Mouse (Mus musculus) myocyte (in vitro differentiated cells): Measurements from ENCODE around the gene Gm49661.

Experiments used
- E2F4 ChIP-seq: IDR thresholded peaks from one replicate; pipeline ENCODE4 v1.6.1; 2011; ENCODE audit warnings: mild to moderate bottlenecking, control low read depth, moderate library complexity; ENCODE audit not compliant: insufficient read depth
- MAX ChIP-seq: IDR thresholded peaks from one replicate; pipeline ENCODE4 v1.6.1; 2011; ENCODE audit warnings: low read depth, mild to moderate bottlenecking, control low read depth
- MYOD1 ChIP-seq, 3 experiments: IDR thresholded peaks; one replicate each; pipeline ENCODE4 v1.6.1; 2011; ENCODE audit warnings: control low read depth in 2 of 3, low read depth in 2 of 3, mild to moderate bottlenecking in 2 of 3, moderate library complexity in 1 of 3; ENCODE audit not compliant: insufficient read length in 2 of 3, control insufficient read depth in 1 of 3
- POLR2A ChIP-seq: IDR thresholded peaks from one replicate; pipeline ENCODE4 v1.6.1; 2011; ENCODE audit warnings: low read depth, mild to moderate bottlenecking, control low read depth, moderate library complexity; ENCODE audit not compliant: insufficient read length
- POLR2AphosphoS2 ChIP-seq: IDR thresholded peaks from one replicate; pipeline ENCODE4 v1.6.1; 2011; ENCODE audit warnings: low read depth, control low read depth; ENCODE audit not compliant: insufficient read length
- REST ChIP-seq: IDR thresholded peaks from one replicate; pipeline ENCODE4 v1.6.1; 2011; ENCODE audit warnings: mild to moderate bottlenecking, control low read depth, moderate library complexity; ENCODE audit not compliant: insufficient read depth, insufficient read length
- SRF ChIP-seq: IDR thresholded peaks from one replicate; pipeline ENCODE4 v1.6.1; 2011; ENCODE audit warnings: low read depth; ENCODE audit not compliant: control insufficient read depth, insufficient read length
- TCF12 ChIP-seq: IDR thresholded peaks from one replicate; pipeline ENCODE4 v1.6.1; 2011; ENCODE audit warnings: mild to moderate bottlenecking, control low read depth; ENCODE audit not compliant: poor library complexity, insufficient read depth, severe bottlenecking
- TCF3 ChIP-seq: IDR thresholded peaks from one replicate; pipeline ENCODE4 v1.6.1; 2011; ENCODE audit warnings: low read depth, control low read depth; ENCODE audit not compliant: insufficient read length
- USF1 ChIP-seq: IDR thresholded peaks from one replicate; pipeline ENCODE4 v1.6.1; 2011; ENCODE audit warnings: low read depth, mild to moderate bottlenecking, control low read depth, moderate library complexity

DNA sequence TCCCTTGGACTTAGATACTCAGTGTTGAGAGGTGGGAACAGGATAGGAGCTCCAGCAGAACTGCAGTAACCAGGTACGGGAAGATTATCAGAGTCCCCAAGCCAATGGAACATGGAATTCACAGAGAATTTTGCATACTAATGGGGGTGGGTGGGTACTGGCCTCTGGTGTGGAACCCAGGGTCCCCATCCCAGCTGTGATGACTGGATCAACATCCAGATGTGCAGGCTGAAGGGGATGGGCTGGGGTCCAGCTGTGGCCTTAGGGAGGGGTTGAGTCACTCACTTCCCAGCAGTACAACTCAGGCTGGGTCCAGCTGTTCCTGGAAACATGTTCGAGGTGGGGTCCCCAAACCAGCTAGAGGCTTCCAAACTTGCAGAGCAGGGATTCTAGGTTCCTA lies 18.7 kb upstream of the Gm49661 start:
- TF ChIP-seq MYOD1 (IDR thresholded peaks at IDR 0.05; ENCODE audit: control insufficient read depth in 1 of 3, insufficient read length in 2 of 3, low read depth in 2 of 3): no peak
- no peak for TF ChIP-seq USF1
- no peak for TF ChIP-seq SRF
- no peak for TF ChIP-seq POLR2A
- no peak for TF ChIP-seq MAX
- no peak for TF ChIP-seq TCF12
- TF ChIP-seq REST: no peak
- no peak for TF ChIP-seq POLR2AphosphoS2
- TF ChIP-seq TCF3: no peak
- no peak for TF ChIP-seq E2F4
